Mouse (Mus musculus): ENCODE results near the gene Lcmt2.
"Not testable (repeated sequence)": the region's sequence is repeated elsewhere in the genome, so short reads cannot be mapped to it uniquely, and the experiment has no call there.

The Lcmt2 gene

GRCm38 (mm10) chr2:121140018-121140882 lies at the start of gene Lcmt2, which contains the start of gene Adal:
Lcmt2 (minus strand) TSS chr2:121140653.
Adal (plus strand) TSS chr2:121140428.
- ATAC-seq (ENCODE audit: low TSS enrichment), result peak; percentile 91

- no peak for ATAC-seq (ENCODE audit: low TSS enrichment)
These were observed 48.1 kb upstream of the Lcmt2 start for GRCm38 (mm10) chr2:121188530-121188929.

GRCm38 (mm10) chr2:121184142-121184541 lies 43.7 kb upstream of the Lcmt2 start:
- ATAC-seq (ENCODE audit: low TSS enrichment), result no peak

GRCm38 (mm10) chr2:121183431-121183830 lies 43.0 kb upstream of the Lcmt2 start:
- no peak; the same call in 1 of the 2 replicates for ATAC-seq (ENCODE audit: low TSS enrichment)

- ATAC-seq (ENCODE audit: low TSS enrichment), result no peak
These were observed 38.5 kb upstream of the Lcmt2 start for GRCm38 (mm10) chr2:121178828-121179479.

- ATAC-seq (ENCODE audit: low TSS enrichment), result peak; percentile 94
These were observed 30.7 kb upstream of the Lcmt2 start, which contains the start of gene Zscan29 for GRCm38 (mm10) chr2:121170980-121171742. Zscan29 (minus strand) TSS chr2:121171125.

- ATAC-seq (ENCODE audit: low TSS enrichment), result 0 out of 2 replicates have a peak, but pooled peaks have one; percentile 21
These were observed 30.1 kb upstream of the Lcmt2 start, which contains the start of gene Tubgcp4 for GRCm38 (mm10) chr2:121170481-121170971. Tubgcp4 (plus strand) TSS chr2:121170654.

- no peak for ATAC-seq (ENCODE audit: low TSS enrichment)
These were observed 29.4 kb upstream of the Lcmt2 start for GRCm38 (mm10) chr2:121169902-121170301.

GRCm38 (mm10) chr2:121169173-121169572 lies 28.7 kb upstream of the Lcmt2 start:
- ATAC-seq (ENCODE audit: low TSS enrichment), result no peak

GRCm38 (mm10) chr2:121153100-121153499 lies 12.6 kb upstream of the Lcmt2 start:
- no peak for ATAC-seq (ENCODE audit: low TSS enrichment)

- no peak for ATAC-seq (ENCODE audit: low TSS enrichment)
These were observed 9.2 kb upstream of the Lcmt2 start for GRCm38 (mm10) chr2:121149679-121150078.

- no peak for ATAC-seq (ENCODE audit: low TSS enrichment)
These were observed 2.0 kb upstream of the Lcmt2 start for GRCm38 (mm10) chr2:121142415-121142814.

GRCm38 (mm10) chr2:121141216-121142035 lies 973 bp upstream of the Lcmt2 start:
- no peak for ATAC-seq (ENCODE audit: low TSS enrichment)

GRCm38 (mm10) chr2:121139266-121140017 lies 1.0 kb downstream of the Lcmt2 start:
- ATAC-seq (ENCODE audit: low TSS enrichment), result peak; percentile 24

GRCm38 (mm10) chr2:121137371-121137770 lies 3.1 kb downstream of the Lcmt2 start:
- ATAC-seq (ENCODE audit: low TSS enrichment), result no peak

- no peak for ATAC-seq (ENCODE audit: low TSS enrichment)
These were observed 7.6 kb downstream of the Lcmt2 start for GRCm38 (mm10) chr2:121132822-121133221.

GRCm38 (mm10) chr2:121128865-121129620 lies 11.4 kb downstream of the Lcmt2 start:
- ATAC-seq (ENCODE audit: low TSS enrichment), result no peak

- ATAC-seq (ENCODE audit: low TSS enrichment), result no peak
These were observed 12.9 kb downstream of the Lcmt2 start for GRCm38 (mm10) chr2:121127536-121127935.

GRCm38 (mm10) chr2:121126302-121126701 lies 14.2 kb downstream of the Lcmt2 start:
- ATAC-seq (ENCODE audit: low TSS enrichment), result not testable (repeated sequence)

All from frontal cortex, adult (tissue).